Mouse (Mus musculus) lung, postnatal 25 days (tissue): ENCODE measurements at regions not wholly inside any gene's neighbourhood (a gene's known extent, or its start where the extent isn't known, plus 50 kb on each side); places are given as distances from the start of the nearest gene placed in this dataset.
"Not testable (repeated sequence)": the region's sequence is repeated elsewhere in the genome, so short reads cannot be mapped to it uniquely, and the experiment has no call there.

Experiments
- DNase-seq: peaks from one replicate; pipeline ENCODE4 v3.0.0; 2022; ENCODE audit warnings: low spot score

- DNase-seq = no peak
Observed at GRCm38 (mm10) chr16:30190935-30191514, 76.3 kb downstream of the Cpn2 start.

- no peak for DNase-seq
Observed at GRCm38 (mm10) chr16:30193294-30194261, 73.7 kb downstream of the Cpn2 start.

GRCm38 (mm10) chr16:30194836-30195235 lies 72.5 kb downstream of the Cpn2 start:
- DNase-seq = no peak

GRCm38 (mm10) chr16:30195859-30196258 lies 71.4 kb downstream of the Cpn2 start:
- not testable (repeated sequence) for DNase-seq

- DNase-seq = no peak
Observed at GRCm38 (mm10) chr16:30197351-30197750, 69.9 kb downstream of the Cpn2 start.

- no peak for DNase-seq
Observed at GRCm38 (mm10) chr16:30199836-30200235, 67.5 kb downstream of the Cpn2 start.

- peak; percentile 62 for DNase-seq
Observed at GRCm38 (mm10) chr16:30204144-30204543, 63.2 kb downstream of the Cpn2 start.

GRCm38 (mm10) chr16:30205314-30205815 lies 61.9 kb downstream of the Cpn2 start:
- DNase-seq = no peak

- no peak for DNase-seq
Observed at GRCm38 (mm10) chr16:30205816-30206356, 61.4 kb downstream of the Cpn2 start.
